Mouse (Mus musculus) adrenal gland, adult (tissue): ENCODE results near the gene D630003M21Rik.
A peak's percentile ranks its signal among the peaks of the same experiment; 100 is the strongest.

ENCODE experiments used
- DNase-seq, 2 experiments: peaks; one replicate each; pipeline ENCODE4 v3.0.0; 2022 to 2023; ENCODE audit warnings: low spot score in 1 of 2; ENCODE audit not compliant: inconsistent age in 2 of 2

Gene D630003M21Rik

DNA sequence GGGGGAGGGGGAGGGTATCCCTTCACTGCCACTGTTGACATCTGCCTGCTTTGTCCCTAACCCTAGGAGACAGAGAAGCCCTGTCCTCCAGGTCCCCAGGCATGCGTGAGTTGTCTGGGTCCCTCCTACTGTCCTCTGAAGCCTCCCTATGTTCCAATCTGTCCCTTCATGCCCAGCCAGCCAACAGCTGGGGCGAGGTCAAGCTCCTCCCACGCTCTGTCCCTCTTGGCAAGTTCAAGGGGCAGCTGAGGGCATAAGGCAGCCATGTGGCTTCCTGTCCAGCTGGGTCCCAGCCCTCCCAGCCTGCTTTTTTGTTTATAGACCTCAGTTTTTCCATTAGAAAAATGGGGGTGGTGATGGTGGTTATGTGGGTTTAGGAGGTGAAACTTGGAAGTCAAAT is 29.7 kb downstream of the D630003M21Rik start:
- DNase-seq = peak in 1 of 2 experiments; percentile 59

DNA sequence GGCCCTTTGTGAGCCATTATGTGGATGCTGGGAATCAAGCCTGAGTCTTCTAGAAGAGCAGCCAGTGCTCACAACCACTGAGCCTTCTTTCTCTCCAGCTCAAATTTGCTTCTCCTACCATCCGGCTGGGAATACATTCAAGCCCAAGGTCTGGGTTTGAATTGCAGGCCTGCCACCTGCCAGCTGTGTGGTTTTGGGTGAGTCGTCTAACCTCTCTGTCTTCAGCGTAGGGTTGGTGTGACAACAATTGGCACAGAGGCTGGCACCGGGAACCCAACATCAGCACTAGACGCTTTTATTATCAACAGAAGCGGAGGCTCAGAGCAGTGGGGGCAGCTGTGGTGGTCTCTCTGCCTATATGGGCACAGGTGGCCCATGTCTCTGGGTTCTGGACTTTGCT is 30.2 kb downstream of the D630003M21Rik start:
- DNase-seq = no peak

DNA sequence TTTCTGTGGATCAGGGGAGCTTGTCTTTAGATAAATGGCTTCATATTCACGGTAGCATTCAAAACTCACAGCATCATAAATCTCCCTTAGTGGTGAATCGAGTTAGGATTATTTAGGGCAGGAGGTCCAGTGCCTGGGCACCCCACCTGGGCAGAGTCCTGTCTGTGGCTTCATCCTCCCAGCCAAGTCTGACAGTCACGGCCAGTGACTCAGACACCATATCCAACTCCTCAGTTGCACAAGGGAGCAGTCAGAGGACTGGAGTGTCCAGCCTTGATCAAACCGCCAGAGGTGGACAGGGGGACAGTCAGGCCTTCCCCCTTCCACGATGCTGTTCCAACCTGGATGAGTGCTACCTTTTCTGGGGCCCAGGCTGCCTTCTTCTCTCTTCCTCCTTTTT is 31.1 kb downstream of the D630003M21Rik start:
- DNase-seq = peak in 1 of 2 experiments; percentile 58

DNA sequence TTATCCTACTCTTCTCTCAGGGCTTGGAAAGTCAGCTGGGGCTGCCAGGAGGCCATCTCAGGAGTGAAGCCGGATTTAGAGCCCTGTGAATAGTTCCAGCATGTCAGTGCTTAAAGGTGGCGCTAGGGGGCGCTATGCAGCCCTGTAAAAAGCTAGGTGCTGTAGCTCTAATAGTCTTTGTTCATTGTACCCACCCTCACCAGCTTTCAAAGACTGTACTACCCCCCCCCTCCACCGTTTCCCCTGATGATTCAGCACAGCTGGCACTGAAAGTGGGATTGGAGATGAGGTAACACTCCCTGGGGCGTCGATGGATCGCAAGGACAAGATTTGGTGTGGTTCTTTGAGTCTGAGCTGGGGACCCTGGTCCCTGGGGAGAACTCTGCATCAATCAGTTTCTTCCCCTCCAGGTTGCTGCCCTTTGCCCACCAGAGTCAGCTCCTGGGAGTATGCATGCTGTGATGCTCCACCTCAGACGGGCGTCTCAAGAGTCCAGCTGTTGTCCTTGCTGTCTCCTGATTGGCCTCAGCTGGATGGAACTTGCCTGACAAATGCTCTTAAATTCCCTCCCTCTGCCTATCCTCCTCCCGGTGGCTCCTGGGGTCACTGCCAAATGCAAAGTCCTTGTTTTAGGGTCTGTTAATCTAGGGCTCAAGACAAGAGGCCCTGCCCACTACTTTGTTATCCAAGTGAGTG is 33.9 kb downstream of the D630003M21Rik start:
- DNase-seq = peak; percentile 50 to 78

DNA sequence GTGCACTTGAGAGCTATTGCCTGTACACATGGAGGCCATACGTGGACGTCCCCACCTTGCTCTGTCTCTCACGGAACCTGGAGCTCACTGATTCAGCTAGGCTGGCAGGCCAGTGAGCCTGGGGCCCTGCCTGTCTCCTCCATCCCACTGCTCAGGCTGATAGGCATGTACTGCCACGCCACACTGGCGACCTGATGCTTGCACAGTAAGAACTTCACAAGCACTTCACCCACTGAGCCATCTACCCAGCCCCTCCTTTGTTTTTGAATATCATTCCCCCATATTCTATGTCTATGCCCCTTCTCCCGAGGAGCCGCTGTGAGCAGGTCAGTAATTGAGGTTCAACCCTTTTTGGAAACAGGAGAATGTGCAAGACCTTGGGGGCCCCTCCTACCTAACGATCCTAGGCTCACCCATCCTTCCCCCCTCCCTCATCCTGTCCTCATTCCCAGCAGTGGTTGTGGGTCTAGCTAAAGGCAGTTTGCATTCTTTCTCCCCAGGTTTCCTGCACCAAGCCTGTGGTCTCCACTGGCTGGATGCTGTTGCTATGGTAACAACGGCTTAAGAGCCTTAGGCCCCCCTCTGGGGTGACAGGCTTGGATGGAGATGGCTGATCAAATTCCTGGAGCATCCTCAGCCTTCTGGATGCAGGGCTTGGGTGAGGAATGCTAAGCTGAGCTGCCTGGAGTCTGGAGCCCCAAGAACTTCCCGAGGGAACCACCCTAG is 35.2 kb downstream of the D630003M21Rik start:
- DNase-seq = no peak

DNA sequence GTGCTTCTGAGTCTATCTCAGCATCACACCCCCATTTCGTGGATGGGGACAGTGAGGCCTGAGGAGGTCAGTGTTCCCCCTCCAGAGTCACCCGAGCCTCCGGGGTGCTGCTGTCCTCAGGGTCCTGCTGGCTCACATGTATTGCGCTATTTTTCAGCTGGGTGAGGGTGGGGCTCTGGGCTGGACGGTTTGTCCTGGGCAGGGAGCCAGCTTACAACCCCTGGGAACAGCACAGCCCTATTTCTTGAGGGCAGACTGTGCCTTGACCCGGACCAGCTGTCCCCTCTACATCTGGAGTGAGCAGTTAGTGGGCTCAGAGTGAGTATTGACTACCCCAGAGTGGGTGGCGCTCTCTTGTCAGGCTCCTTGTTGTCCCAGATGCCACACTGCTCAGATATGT is 37.9 kb downstream of the D630003M21Rik start:
- peak; percentile 64 to 86 for DNase-seq

DNA sequence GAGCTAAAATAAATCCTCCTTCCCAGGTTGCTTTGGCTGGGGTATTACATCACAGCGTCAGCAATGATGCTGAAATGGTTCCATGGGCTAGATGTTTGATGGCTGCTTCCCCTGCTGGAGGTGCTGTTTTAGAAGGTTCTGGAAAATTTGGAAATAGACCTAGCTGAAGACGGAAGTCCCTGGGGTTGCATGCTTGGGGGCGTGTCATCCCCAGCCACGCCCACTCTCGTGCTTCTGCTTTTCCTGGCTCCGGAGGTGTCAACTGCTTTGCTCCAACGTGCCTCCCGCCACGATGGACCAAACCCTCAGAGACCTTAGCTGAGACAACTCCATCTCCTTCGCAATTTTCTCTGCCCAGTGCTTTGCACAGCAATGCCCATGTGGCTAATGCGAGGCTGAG is 39.6 kb downstream of the D630003M21Rik start:
- peak in 1 of 2 experiments; percentile 8 for DNase-seq

DNA sequence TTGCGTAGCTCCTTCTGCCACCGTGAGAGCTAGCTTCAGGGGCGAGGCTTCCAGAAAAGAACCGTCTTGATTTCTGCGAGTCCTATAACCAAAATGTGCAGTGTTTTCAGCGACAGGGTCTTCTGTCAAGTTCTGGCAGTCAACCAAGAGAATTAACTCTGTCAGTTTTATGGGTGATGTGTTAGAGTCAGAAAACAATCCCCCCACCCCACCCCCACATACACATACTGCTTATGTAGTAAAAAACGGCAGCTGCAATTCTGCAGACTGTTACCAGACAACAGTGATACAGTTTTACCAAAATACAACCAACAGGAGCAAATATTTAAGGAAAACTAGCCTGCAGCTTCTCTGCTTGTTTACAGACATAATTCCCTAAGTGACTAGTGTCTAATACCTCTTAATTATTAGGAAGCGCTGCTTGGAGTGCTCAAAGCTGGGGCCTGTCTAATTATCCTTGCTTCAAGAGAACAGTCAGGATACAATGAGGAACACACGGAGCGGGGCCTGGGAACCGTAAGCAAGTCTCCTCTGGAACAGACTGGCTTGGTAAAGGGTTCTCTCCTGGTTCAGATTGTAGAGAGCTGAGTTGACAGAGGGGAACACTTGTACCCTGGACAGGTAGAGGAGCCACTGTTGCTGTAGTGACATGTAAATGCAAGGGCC is 42.7 kb downstream of the D630003M21Rik start:
- no peak for DNase-seq

DNA sequence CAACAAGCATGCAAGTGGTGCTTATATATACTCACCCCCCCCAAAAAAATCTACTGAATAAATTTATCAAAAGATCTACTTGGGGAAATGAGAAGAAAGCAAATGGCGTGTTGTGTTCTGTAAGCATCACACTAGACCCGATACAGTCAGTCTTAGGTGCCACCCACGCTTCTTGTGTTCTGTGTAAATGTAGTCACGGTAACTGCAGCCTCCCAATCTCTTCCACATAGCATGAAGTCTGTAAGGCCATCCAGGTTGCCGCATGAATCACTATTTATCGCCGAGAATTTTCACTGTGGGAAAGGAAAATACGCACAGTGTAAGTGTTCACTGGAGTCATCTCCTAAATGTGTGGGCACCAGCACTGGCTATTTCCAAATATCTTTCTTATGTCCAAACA is 45.8 kb downstream of the D630003M21Rik start:
- DNase-seq = no peak

DNA sequence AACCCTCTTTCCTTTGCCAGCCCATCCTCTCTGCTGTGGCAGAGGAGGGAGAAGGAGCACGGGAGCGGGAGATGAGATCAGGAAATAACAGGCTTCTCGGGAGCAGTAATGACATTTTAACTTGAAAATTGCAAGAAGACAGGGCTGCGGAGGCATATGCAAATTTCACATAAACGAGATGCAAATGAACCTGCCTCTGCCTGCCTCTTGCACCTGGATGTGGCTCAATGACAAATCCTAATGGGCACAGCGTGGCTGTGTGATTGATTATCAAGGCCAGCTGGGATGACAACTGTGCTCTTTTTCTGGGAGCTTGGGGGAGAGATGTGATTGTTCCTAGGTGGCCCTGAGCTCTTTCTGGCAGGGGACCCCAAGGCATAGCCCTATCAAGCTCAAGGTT is 47.1 kb downstream of the D630003M21Rik start:
- DNase-seq = peak in 1 of 2 experiments; percentile 43

DNA sequence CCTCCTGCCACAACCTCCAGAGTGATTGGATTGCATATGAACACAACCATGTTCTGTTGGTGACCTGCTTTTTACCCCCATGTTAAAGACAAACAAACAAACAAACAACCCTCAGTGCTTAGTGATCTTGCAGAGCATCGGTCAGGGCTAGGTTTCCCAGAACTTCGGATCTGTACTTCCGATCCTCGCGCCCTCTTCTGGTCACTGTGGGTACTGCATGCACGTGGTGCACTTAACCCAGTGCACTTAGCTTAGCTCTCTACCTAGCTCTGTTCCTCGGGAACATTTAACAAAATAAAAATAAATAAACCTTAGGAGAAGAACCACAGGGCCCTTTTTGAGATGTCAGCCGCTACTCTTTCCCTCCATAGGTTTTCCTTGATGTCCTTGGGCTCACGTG is 48.2 kb downstream of the D630003M21Rik start:
- peak in 1 of 2 experiments; percentile 67 for DNase-seq

DNA sequence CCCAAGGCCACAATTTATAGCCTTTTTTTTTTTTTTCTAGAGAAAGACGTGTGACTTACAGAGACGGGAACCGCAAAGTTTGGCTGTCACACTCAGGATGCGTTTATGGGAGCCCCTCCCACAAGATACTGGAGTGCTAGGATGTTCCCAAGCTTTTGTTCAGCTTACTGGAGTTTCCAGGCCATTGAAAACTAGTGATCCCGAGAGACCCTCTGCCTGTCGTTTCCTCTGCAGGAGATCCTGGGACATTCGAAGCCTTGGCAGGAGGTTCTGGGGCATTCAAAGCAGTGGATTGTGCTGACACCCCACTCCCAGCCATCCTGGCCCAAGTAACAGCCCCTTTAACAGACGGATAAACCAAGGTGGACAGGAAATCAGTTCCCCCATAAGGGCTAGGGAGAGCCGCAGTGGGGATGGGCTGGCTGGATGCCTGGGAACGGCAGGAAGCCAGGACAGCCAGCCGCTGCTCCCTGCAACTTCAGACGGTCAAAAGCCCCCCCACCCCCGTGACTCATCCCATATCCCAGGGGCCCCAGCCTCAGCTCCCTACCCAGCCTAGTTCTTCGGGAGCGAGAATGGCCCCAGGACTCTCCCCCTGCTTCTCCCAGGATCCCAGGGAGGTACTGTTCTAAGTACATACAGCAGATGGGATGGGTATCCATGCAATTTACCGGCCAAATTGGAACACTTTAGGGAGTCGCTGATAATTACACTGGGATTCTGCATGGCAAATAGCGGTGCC is 49.5 kb downstream of the D630003M21Rik start:
- peak in 1 of 2 experiments; percentile 60 for DNase-seq

DNA sequence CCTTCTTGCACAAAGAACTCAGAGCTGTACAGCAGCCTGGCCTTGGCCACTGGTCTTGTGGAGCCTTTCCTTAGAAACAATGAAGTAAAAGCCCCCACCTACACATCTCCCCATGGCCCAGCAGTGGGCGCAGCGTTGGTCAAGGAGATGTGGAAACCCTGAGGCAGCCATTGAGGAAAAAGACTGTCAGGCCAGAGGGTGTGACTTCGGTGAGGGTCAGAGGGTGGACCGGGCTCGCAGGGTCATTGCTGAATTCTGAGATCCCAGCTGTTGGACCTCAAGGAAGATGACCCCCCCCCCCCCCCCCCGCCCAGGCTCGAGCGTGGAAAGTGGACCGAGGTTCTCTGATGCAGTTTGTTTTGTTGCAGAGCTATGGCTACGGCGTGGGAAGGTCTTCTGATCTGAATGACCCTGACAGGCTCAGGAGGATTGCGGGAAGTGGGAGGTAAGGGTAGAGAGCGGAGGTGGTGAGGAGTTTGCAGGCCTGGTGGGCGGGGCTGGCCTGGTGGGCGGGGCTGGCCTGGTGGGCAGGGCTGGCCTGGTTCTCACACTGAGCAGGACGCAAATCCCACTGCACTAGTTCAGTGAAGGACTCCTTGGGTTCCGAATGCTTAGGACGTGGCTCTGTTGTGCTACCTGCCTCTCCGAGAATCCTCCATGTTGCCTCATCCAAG is 50.2 kb downstream of the D630003M21Rik start:
- DNase-seq = peak; percentile 85 to 92

DNA sequence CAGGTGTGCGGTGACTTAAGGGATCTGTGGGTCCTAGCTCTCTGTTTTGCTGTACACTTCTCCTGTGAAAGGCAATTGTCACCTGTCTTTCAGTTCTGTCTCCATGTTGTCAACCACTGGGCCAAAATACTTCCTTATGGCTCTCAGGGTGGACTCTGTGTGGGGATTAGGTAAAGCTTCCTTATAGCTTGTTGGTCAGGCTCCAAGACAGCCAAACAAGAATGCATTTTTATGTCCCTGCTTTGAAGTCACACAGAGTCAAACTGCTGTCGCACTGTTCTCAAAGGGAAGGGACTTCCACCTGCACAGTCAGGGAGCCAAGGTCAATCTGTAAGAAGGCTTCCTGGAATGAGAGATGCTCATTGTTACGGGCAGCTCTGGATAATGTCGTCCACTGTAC is 50.9 kb downstream of the D630003M21Rik start:
- no peak for DNase-seq

DNA sequence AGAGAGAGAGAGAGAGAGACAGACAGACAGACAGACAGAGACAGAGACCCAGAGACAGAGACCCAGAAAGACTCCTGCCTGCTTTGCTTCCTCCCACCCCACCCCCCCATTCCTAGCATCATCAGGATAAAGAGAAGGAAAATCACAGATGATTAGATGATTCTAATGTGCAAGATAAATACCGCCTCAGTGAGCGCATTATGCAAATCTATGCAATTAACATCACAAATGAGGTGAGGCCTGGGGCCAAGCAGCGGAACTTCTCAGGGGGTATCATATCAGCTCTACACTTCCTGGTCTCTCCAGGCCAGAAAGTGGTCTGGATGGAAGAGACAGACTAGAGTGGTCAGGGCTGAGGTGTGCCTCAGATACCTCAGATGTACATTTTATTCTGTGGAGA is 51.4 kb downstream of the D630003M21Rik start:
- DNase-seq = no peak

DNA sequence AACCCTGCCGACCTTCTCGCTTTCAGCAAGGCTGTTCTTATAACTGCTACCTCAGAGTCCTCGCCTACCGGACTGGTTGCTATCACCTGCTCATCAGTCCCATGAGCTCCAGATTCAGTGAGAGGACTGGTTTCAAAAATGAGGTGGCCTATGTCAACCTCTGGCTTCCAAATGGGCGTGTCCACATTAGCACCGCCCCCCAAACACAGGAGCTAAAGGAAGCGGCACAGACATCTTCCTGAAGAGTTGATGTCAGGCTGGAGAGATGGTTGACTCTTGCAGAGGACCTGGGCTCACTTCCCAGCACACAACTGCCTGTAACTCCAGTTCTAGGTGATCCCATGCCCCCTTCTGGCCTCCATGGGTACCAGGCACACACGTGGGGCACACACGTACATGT is 52.3 kb downstream of the D630003M21Rik start:
- DNase-seq = no peak

DNA sequence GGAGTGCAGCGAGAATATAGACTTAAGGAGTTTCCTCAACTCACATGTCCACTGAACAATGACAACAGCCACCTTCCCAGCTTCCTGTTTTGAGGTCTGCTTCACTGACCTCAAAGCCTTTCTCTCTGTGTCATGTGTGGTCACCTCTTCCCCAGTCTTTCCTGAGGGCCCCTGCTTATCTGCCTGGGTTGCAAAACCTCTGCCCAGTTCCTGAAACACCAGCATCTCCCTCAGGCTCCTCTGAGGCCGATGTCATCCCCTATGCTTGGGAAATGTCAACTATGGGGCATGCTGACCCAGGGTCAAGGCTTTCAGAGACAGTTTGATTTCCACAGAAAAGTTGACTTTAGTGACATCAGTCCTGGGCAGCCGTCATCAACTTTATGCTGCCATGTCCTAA is 53.6 kb downstream of the D630003M21Rik start:
- peak in 1 of 2 experiments; percentile 63 for DNase-seq

DNA sequence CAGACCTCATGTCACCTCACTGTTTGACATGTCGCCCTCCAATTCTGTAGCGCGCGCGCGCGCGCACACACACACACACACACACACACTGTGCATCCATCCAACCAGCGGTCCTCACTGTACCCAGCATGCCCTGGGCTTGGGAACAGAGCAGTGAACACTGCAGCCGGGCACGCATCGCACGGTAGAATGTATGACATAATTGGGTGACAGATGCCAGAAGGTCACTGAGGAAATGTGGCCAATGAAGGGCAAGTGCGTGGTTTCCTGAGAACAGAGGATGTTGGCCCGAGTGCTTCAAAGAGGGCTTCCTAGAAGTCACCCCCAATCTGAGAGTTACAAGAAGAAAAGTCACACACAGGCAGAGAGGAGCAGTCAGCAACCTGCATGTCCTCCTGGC is 54.1 kb downstream of the D630003M21Rik start:
- peak in 1 of 2 experiments; percentile 61 for DNase-seq

DNA sequence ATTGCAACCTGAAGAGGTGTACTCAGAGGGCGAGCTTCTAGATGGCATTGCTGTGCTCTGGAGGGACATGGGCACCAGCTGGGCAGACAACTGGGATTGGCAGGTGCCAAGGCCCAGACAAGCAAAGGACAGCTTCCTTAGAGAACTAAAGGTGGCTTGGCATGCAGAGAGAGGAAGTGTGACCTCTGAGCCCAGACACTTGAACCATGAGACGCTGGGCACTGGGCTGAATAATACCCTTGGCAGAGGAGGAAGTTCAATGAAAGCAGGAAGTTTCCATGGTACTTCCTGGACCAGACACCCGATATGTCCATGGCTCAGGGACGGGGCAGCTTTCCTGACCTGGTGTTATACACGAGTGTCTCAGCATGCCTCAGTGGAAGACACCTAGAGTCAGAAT is 54.6 kb downstream of the D630003M21Rik start:
- no peak for DNase-seq

DNA sequence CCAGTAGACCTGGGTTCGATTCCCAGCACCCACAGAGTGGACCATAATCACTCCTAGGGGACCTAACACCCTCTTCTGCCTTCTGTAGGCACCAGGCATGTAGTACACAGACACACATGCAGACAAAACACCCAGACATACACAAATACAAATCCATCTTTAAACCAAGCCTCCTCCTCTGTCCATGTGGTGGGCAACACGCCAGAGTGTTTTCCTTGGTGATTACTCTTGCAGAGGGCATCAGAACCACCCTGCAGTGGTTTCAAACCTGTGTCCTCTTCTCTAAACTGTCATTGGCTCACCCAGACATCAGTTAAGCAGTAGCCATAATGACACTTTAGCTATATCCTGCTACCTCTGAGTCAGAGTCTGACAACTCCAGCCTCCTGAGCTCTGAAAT is 58.6 kb downstream of the D630003M21Rik start:
- DNase-seq = peak in 1 of 2 experiments; percentile 64

DNA sequence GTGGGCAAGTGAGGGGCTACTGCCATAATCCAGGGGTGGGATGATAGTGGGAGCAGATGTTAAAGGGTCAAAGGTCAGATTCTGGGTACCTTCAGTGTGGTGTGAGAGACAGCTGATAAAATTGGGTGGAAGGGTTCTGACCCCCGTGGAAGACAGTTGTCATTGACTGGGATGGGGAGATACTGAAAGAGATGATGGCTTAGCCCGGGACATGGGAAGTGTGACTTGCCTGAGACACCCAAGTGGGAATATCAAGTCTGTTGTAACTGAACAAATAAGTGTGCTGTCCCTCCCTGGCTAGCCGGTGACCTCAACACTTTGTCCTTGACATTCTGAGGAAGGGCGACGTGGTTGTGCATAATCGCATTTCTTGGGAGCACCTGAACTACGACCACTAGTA is 59.3 kb downstream of the D630003M21Rik start:
- DNase-seq = no peak
